Comparison of ENCODE assay signal across 21 mouse cellular contexts in the genomic region with DNA sequence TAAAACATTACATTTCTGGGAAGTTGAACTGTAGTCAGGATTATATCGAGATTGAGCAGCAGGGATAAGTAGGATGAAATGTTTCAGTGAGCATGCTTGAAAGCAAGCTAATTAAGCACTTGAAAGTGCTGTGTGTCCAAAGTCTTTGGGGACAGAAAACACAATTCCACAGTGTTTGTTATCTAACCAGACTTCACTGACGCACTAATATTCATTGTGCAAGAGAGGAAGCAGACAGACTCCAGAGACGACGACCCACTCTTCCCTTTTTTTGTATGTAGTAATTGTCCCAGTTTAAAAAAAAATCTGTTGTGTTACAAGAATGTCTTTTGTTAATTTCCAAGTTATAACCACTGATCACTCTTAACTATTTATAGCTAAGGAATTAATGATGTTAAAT.
DNase-seq lines count a peak whose midpoint lies in the region; ATAC-seq and TF ChIP-seq lines count a peak whose summit lies in the region.
"Had no signal": no experiment of that assay in that cellular context is flagged by ENCODE, and none has a peak within 500 bp of the region (broad histone marks: within the 10 kb centered on the region; RNA-seq: fewer than 3 reads in every experiment).

No protein-coding gene starts in this region.

- peak; percentile 56 for DNase-seq in liver, adult 2 months (ENCODE audit: extremely low read depth, low read depth, low spot score)
- DNase-seq in liver, embryonic 11.5 days (ENCODE audit: low spot score) = no peak
- DNase-seq: adrenal gland, adult 2 months; adrenal gland, adult 8-10 months; adrenal gland, postnatal 10 days; adrenal gland, postnatal 14 days; adrenal gland, postnatal 25 days; adrenal gland, postnatal 36 days; B cell, adult 2 months; cerebellum, adult 11 months; cerebellum, adult 11-12 months; cerebellum, adult 18-20 months had no signal

- no peaks in the 10 kb centered on the region for H3K4me1 ChIP-seq in liver, adult 2 months (ENCODE audit: control insufficient read depth, insufficient read depth, low read length)
- H3K4me1 ChIP-seq in liver, embryonic 11.5 days (replicated peaks; ENCODE audit: control insufficient read depth, insufficient read depth, low read length) = no peaks in the 10 kb centered on the region
- H3K4me1 ChIP-seq in intestine, embryonic 15.5 days (replicated peaks) = no peaks in the 10 kb centered on the region
- H3K4me1 ChIP-seq in intestine, embryonic 16.5 days (ENCODE audit: control insufficient read depth, insufficient read depth, low read length) = no peaks in the 10 kb centered on the region

- TF ChIP-seq CTCF in liver, adult 2 months (IDR thresholded peaks at IDR 0.05; ENCODE audit: low read depth, low read length) = no peak

- no peaks in the 10 kb centered on the region for H3K36me3 ChIP-seq in liver, adult 2 months (ENCODE audit: control insufficient read depth, insufficient read depth, low read length)
- H3K36me3 ChIP-seq in liver, embryonic 11.5 days (ENCODE audit: control insufficient read depth, insufficient read depth, low read length) = no peaks in the 10 kb centered on the region
- H3K36me3 ChIP-seq in intestine, embryonic 15.5 days = no peaks in the 10 kb centered on the region
- no peaks in the 10 kb centered on the region for H3K36me3 ChIP-seq in intestine, embryonic 16.5 days (ENCODE audit: control insufficient read depth, insufficient read depth, low read length)
- H3K36me3 ChIP-seq: G1E had no signal

- 20% methylated on average over 4 of the region's 4 CpGs for WGBS in liver, adult 2 months
- WGBS in liver, embryonic 11.5 days = 55% methylated on average over 4 of the region's 4 CpGs
- 68% methylated on average over 4 of the region's 4 CpGs for WGBS in intestine, embryonic 15.5 days
- WGBS in intestine, embryonic 16.5 days = 54% methylated on average over 4 of the region's 4 CpGs

- no peak overlapping the region for H3K9ac ChIP-seq in liver, adult 2 months (ENCODE audit: low read depth, low read length)
- H3K9ac ChIP-seq in liver, embryonic 11.5 days (ENCODE audit: low read depth, low read length) = no peak overlapping the region
- no peak overlapping the region for H3K9ac ChIP-seq in intestine, embryonic 15.5 days
- no peak overlapping the region for H3K9ac ChIP-seq in intestine, embryonic 16.5 days (ENCODE audit: low read depth, low read length)

- no peak overlapping the region for H3K4me3 ChIP-seq in liver, adult 2 months (ENCODE audit: insufficient read depth, low read depth, low read length)
- no peak overlapping the region for H3K4me3 ChIP-seq in liver, embryonic 11.5 days (ENCODE audit: low read depth, low read length)
- no peak overlapping the region for H3K4me3 ChIP-seq in intestine, embryonic 15.5 days (replicated peaks)
- no peak overlapping the region for H3K4me3 ChIP-seq in intestine, embryonic 16.5 days (ENCODE audit: low read length)

- H3K79me2 ChIP-seq in liver, adult 2 months (ENCODE audit: control insufficient read depth, insufficient read depth, low read length) = no peaks in the 10 kb centered on the region

- H3K27ac ChIP-seq in liver, adult 2 months (replicated peaks; ENCODE audit: insufficient read depth, low read depth, low read length) = no peak overlapping the region
- no peak overlapping the region for H3K27ac ChIP-seq in liver, embryonic 11.5 days (ENCODE audit: low read depth, low read length)
- H3K27ac ChIP-seq in intestine, embryonic 15.5 days = no peak overlapping the region
- H3K27ac ChIP-seq in intestine, embryonic 16.5 days (ENCODE audit: low read length) = no peak overlapping the region

- no peaks in the 10 kb centered on the region for H3K27me3 ChIP-seq in liver, adult 2 months (ENCODE audit: control insufficient read depth, insufficient read depth, low read length)
- H3K27me3 ChIP-seq in liver, embryonic 11.5 days (replicated peaks; ENCODE audit: control insufficient read depth, insufficient read depth, low read length) = no peaks in the 10 kb centered on the region
- no peaks in the 10 kb centered on the region for H3K27me3 ChIP-seq in intestine, embryonic 15.5 days (replicated peaks)
- no peaks in the 10 kb centered on the region for H3K27me3 ChIP-seq in intestine, embryonic 16.5 days (replicated peaks; ENCODE audit: control insufficient read depth, insufficient read depth, low read length)
- H3K27me3 ChIP-seq: CH12.LX, Patski had no signal

- no peak overlapping the region for H3K4me2 ChIP-seq in liver, embryonic 11.5 days
- no peak overlapping the region for H3K4me2 ChIP-seq in intestine, embryonic 15.5 days (replicated peaks)
- no peak overlapping the region for H3K4me2 ChIP-seq in intestine, embryonic 16.5 days (ENCODE audit: low read depth, low read length)

- no peak for TF ChIP-seq POLR2A in liver, adult 2 months (IDR thresholded peaks at IDR 0.05; ENCODE audit: extremely low read depth, insufficient read depth, low read length)

- ATAC-seq in liver, embryonic 11.5 days (replicated peaks; ENCODE audit: low FRiP score) = no peak
- peak; percentile 30; the same call in 1 of the 2 replicates for ATAC-seq in granulocyte monocyte progenitor cell, adult 5-6 weeks (replicated peaks; ENCODE audit: poor library complexity, severe bottlenecking)
- peak; percentile 65; the same call in 1 of the 2 replicates for ATAC-seq in megakaryocyte progenitor cell, adult 5-6 weeks (replicated peaks; ENCODE audit: poor library complexity)
- ATAC-seq in intestine, embryonic 15.5 days = no peak
- ATAC-seq in intestine, embryonic 16.5 days = no peak
- ATAC-seq: activated CD4-positive, CD25-positive, alpha-beta regulatory T cell, adult 4 months; CD4-positive, CD25-positive, alpha-beta regulatory T cell, adult 4 months; Patski had no signal

- no peaks in the 10 kb centered on the region for H3K9me3 ChIP-seq in liver, embryonic 11.5 days (ENCODE audit: control insufficient read depth, low read length)
- H3K9me3 ChIP-seq in intestine, embryonic 15.5 days = no peaks in the 10 kb centered on the region
- no peaks in the 10 kb centered on the region for H3K9me3 ChIP-seq in intestine, embryonic 16.5 days (ENCODE audit: control insufficient read depth, low read length)
- H3K9me3 ChIP-seq: G1E had no signal

Comparison
In these comparisons a context has a peak if more than half of its experiments do, and no peak if none do; other contexts are left out.
1. ATAC-seq: peak in granulocyte monocyte progenitor cell, adult 5-6 weeks (single experiment) and megakaryocyte progenitor cell, adult 5-6 weeks (single experiment); none in liver, embryonic 11.5 days (single experiment), intestine, embryonic 15.5 days (single experiment) and intestine, embryonic 16.5 days (single experiment).